Mouse (Mus musculus) cortical plate, adult 2 months (tissue): ENCODE measurements around the gene Shc3.

Experiments
- CTCF ChIP-seq: fragments of 200-500 bp; IDR thresholded peaks from 2 replicates; pipeline ENCODE4 v1.5.1; 2011; ENCODE audit warnings: mild to moderate bottlenecking, control low read depth, low read length; ENCODE audit not compliant: insufficient read depth; ENCODE audit errors: extremely low read depth
- POLR2A ChIP-seq: fragments of 200-500 bp; IDR thresholded peaks from 2 replicates; pipeline ENCODE4 v1.6.1; 2011; ENCODE audit warnings: mild to moderate bottlenecking, low read length, control low read depth; ENCODE audit not compliant: insufficient read depth; ENCODE audit errors: extremely low read depth

- no peak for TF ChIP-seq CTCF
- peak; percentile 47; the same call in 1 of the 2 replicates for TF ChIP-seq POLR2A
Observed at GRCm38 (mm10) chr13:51580263-51581044, 11.2 kb upstream of the Shc3 start.
